Mouse (Mus musculus) B cell, adult 67 days (primary cell): Measurements from ENCODE around the gene Ctnnb1. TPM values are rescaled to one million over a fixed set of nuclear protein-coding genes. Genes with fewer than 3 reads are reported as not detected.

ENCODE experiments used
- total RNA-seq, 2 experiments: library from RNA; stranded (reverse); gene quantifications; 4 replicates each; pipeline ENCODE4 v1.2.4; 2023

The Ctnnb1 gene
- total RNA-seq: 100 to 1,000 TPM; 194 to 201 TPM

DNA sequence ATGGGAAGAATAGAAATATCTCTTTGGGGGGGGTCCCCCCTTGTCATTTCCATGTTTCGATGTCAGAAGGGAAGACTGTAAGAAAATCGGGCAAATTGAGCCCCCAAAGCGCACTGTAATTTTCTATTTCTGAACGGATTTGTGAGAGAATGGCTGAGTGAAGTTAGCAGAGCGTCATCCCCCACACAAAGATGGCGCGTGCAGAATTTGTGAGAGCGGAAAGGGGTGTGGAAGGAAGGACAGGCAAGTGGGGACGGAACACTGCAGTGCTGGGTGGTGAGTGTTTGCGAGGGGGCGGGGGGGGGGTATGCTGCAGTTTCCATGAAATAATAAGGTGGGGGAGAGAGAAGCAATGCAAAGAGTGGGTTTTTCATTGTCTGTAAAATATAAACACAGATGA, at the start of gene Ctnnb1:
Gene Ctnnb1, plus strand, starts transcription at position 136 of the 400 bp plus-strand sequence.

